Mouse (Mus musculus) erythroblast, embryonic 14.5 days (primary cell): ENCODE measurements around the gene Prnd.

ENCODE experiments used
- GATA1 ChIP-seq: IDR thresholded peaks from 2 replicates; pipeline ENCODE4 v1.6.1; 2012; ENCODE audit warnings: low read length, inconsistent platforms, mixed read lengths
- TAL1 ChIP-seq: IDR thresholded peaks from 3 replicates; pipeline ENCODE4 v1.6.1; 2012; ENCODE audit warnings: low read length, inconsistent platforms, mixed read lengths

DNA sequence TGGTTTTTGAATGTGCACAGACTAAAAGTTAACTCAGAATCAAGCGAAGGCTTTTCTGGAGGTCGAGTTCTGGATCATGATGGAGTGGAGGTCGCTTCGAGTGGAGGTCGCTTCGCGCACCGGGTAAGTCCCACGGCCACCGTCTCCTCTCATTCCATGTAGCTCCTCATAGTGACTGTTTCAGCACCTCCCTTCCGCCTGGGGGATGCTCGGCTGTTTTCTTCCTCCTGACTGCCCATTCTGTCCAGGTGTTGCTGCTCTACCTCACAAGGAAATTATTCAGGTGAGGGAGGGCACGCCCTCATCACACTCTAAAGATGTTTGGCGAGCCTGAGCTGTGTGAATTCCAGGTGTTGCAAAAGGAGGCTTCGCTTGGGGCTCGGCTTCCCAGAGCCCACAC lies 4.3 kb upstream of the Prnd start:
- TF ChIP-seq GATA1: no peak
- TF ChIP-seq TAL1: no peak
